Mouse (Mus musculus) liver, embryonic 12.5 days (tissue): ENCODE results near the gene Nucks1. TPM values are rescaled to one million over a fixed set of nuclear protein-coding genes. Genes with fewer than 3 reads are reported as not detected.

Experiments
- ATAC-seq: fragments of 200-750 bp; cut with Nextera tagmentation; 2 replicates; pipeline ENCODE4 v1.8.0; 2017; ENCODE audit warnings: moderate number of reproducible peaks, mild to moderate bottlenecking, moderate library complexity
- H3K27ac ChIP-seq: fragments of 300-500 bp; sonication (generic); 2 replicates; pipeline ENCODE4 v1.5.1; 2016; ENCODE audit warnings: mild to moderate bottlenecking
- H3K27me3 ChIP-seq: fragments of 300-500 bp; sonication (generic); replicated peaks from 2 replicates; pipeline ENCODE4 v1.6.1; 2016; ENCODE audit warnings: mild to moderate bottlenecking, moderate library complexity
- H3K36me3 ChIP-seq: fragments of 300-500 bp; sonication (generic); 2 replicates; pipeline ENCODE4 v1.6.1; 2016; ENCODE audit warnings: mild to moderate bottlenecking, moderate library complexity
- H3K4me1 ChIP-seq: fragments of 300-500 bp; sonication (generic); 2 replicates; pipeline ENCODE4 v1.6.1; 2016
- H3K4me2 ChIP-seq: fragments of 300-500 bp; sonication (generic); 2 replicates; pipeline ENCODE4 v1.6.1; 2016; ENCODE audit warnings: mild to moderate bottlenecking, moderate library complexity
- H3K4me3 ChIP-seq: fragments of 300-500 bp; sonication (generic); 2 replicates; pipeline ENCODE4 v1.5.1; 2016; ENCODE audit warnings: mild to moderate bottlenecking, moderate library complexity
- H3K9ac ChIP-seq: fragments of 300-500 bp; sonication (generic); 2 replicates; pipeline ENCODE4 v1.6.1; 2016; ENCODE audit warnings: mild to moderate bottlenecking, moderate library complexity
- H3K9me3 ChIP-seq: fragments of 300-500 bp; sonication (generic); replicated peaks from 2 replicates; pipeline ENCODE4 v1.6.1; 2016; ENCODE audit warnings: mild to moderate bottlenecking, moderate library complexity
- WGBS: fragments of 180-500 bp; shearing (Covaris S2); methylation state at CpG from one replicate; pipeline ENCODE4 v1.1.7; 2016; ENCODE audit not compliant: insufficient replicate concordance; 5-methylcytosine and 5-hydroxymethylcytosine counted together
- polyA plus RNA-seq: library from polyadenylated mRNA; unstranded; fragments of >200 nt; fragmentation: Nextera tagmentation; extraction: Ambion mirVana; gene quantifications from 2 replicates; pipeline ENCODE4 v1.2.1, GENCODE M21; 2016

Gene Nucks1
- polyA plus RNA-seq, 1 experiment from 2014 or later: 59.7 TPM

- 52% methylated on average over 5 of the region's 5 CpGs for WGBS
- H3K27me3 ChIP-seq: peaks cover 56% of the 10 kb centered on the region
- no peak overlapping the region for H3K4me3 ChIP-seq
- no peak overlapping the region for H3K27ac ChIP-seq
- peaks cover 54% of the 10 kb centered on the region for H3K4me1 ChIP-seq
- H3K9me3 ChIP-seq: no peaks in the 10 kb centered on the region
- H3K4me2 ChIP-seq: 0 out of 2 replicates have a peak overlapping the region, but pooled peaks have one; percentile 45
- no peak for ATAC-seq
- no peak overlapping the region for H3K9ac ChIP-seq
- H3K36me3 ChIP-seq: no peaks in the 10 kb centered on the region
Measured at GRCm38 (mm10) chr1:131970322-131970660, 60.0 kb downstream of the Nucks1 start.

GRCm38 (mm10) chr1:131970661-131971520 lies 60.6 kb downstream of the Nucks1 start:
- 12% methylated on average over 16 of the region's 16 CpGs for WGBS
- Histone ChIP-seq H3K27me3 (peaks cover 51% of the 10 kb centered on the region), H3K9me3 (no peaks in the 10 kb centered on the region), H3K9ac (no peak overlapping the region), H3K36me3 (no peaks in the 10 kb centered on the region), H3K4me1 (peaks cover 54% of the 10 kb centered on the region), H3K4me2 (peak overlapping the region; percentile 45), H3K27ac (peak overlapping the region; percentile 27; the same call in 1 of the 2 replicates), H3K4me3 (no peak overlapping the region)
- ATAC-seq: no peak

GRCm38 (mm10) chr1:131971771-131972497 lies 61.6 kb downstream of the Nucks1 start:
- H3K4me2 ChIP-seq: peak overlapping the region; percentile 7; the same call in 1 of the 2 replicates
- peak; percentile 55 for ATAC-seq

GRCm38 (mm10) chr1:131972498-131973334 lies 62.4 kb downstream of the Nucks1 start:
- WGBS: 38% methylated on average over 13 of the region's 13 CpGs
- H3K4me3 ChIP-seq: no peak overlapping the region
- no peak overlapping the region for H3K9ac ChIP-seq
- no peaks in the 10 kb centered on the region for H3K36me3 ChIP-seq
- H3K27me3 ChIP-seq: peaks cover 32% of the 10 kb centered on the region; the same call in 1 of the 2 replicates
- peak overlapping the region; percentile 7; the same call in 1 of the 2 replicates for H3K4me2 ChIP-seq
- H3K27ac ChIP-seq: peak overlapping the region; percentile 49
- H3K4me1 ChIP-seq: peaks cover 54% of the 10 kb centered on the region
- no peaks in the 10 kb centered on the region for H3K9me3 ChIP-seq
- no peak for ATAC-seq

More at GRCm38 (mm10) chr1:131971771-131972497, 61.6 kb downstream of the Nucks1 start:
- 36% methylated on average over 15 of the region's 15 CpGs for WGBS
- peak overlapping the region; percentile 49 for H3K27ac ChIP-seq
- H3K27me3 ChIP-seq: peaks cover 40% of the 10 kb centered on the region
- no peaks in the 10 kb centered on the region for H3K9me3 ChIP-seq
- H3K36me3 ChIP-seq: no peaks in the 10 kb centered on the region
- no peak overlapping the region for H3K4me3 ChIP-seq
- H3K4me1 ChIP-seq: peaks cover 54% of the 10 kb centered on the region
- no peak overlapping the region for H3K9ac ChIP-seq

- H3K4me3 ChIP-seq: no peak overlapping the region
- no peak overlapping the region for H3K27ac ChIP-seq
- peaks cover 54% of the 10 kb centered on the region for H3K4me1 ChIP-seq
- no peak overlapping the region for H3K9ac ChIP-seq
- H3K27me3 ChIP-seq: peaks cover 23% of the 10 kb centered on the region; the same call in 1 of the 2 replicates
- 64% methylated on average over 6 of the region's 6 CpGs for WGBS
- ATAC-seq: no peak
- no peaks in the 10 kb centered on the region for H3K9me3 ChIP-seq
- no peak overlapping the region for H3K4me2 ChIP-seq
- H3K36me3 ChIP-seq: no peaks in the 10 kb centered on the region
Measured at GRCm38 (mm10) chr1:131973991-131974390, 63.7 kb downstream of the Nucks1 start.

- H3K27ac ChIP-seq: no peak overlapping the region
- WGBS: 79% methylated on average over 5 of the region's 5 CpGs
- no peaks in the 10 kb centered on the region for H3K9me3 ChIP-seq
- peaks cover 32% of the 10 kb centered on the region for H3K4me1 ChIP-seq
- no peak overlapping the region for H3K4me2 ChIP-seq
- H3K36me3 ChIP-seq: no peaks in the 10 kb centered on the region
- H3K9ac ChIP-seq: no peak overlapping the region
- ATAC-seq: no peak
- H3K4me3 ChIP-seq: no peak overlapping the region
- peaks cover 9% of the 10 kb centered on the region; the same call in 1 of the 2 replicates for H3K27me3 ChIP-seq
Measured at GRCm38 (mm10) chr1:131976886-131977285, 66.6 kb downstream of the Nucks1 start.

- Histone ChIP-seq H3K4me3 (no peak overlapping the region), H3K27me3 (no peaks in the 10 kb centered on the region), H3K4me1 (no peaks in the 10 kb centered on the region), H3K36me3 (no peaks in the 10 kb centered on the region), H3K27ac (no peak overlapping the region), H3K9me3 (no peaks in the 10 kb centered on the region), H3K4me2 (no peak overlapping the region), H3K9ac (no peak overlapping the region)
- ATAC-seq: no peak
- WGBS: 28% methylated on average over 2 of the region's 2 CpGs
Measured at GRCm38 (mm10) chr1:131980471-131980870, 70.1 kb downstream of the Nucks1 start.

- no peaks in the 10 kb centered on the region for H3K36me3 ChIP-seq
- no peaks in the 10 kb centered on the region for H3K27me3 ChIP-seq
- no peak overlapping the region for H3K9ac ChIP-seq
- no peak overlapping the region for H3K4me2 ChIP-seq
- ATAC-seq: peak; percentile 55
- H3K9me3 ChIP-seq: no peaks in the 10 kb centered on the region
- WGBS: 43% methylated on average over 12 of the region's 12 CpGs
- H3K4me1 ChIP-seq: no peaks in the 10 kb centered on the region
- H3K27ac ChIP-seq: no peak overlapping the region
- no peak overlapping the region for H3K4me3 ChIP-seq
Measured at GRCm38 (mm10) chr1:131981378-131982013, 71.2 kb downstream of the Nucks1 start.

GRCm38 (mm10) chr1:131982907-131983306 lies 72.6 kb downstream of the Nucks1 start:
- Histone ChIP-seq H3K9ac (no peak overlapping the region), H3K4me2 (no peak overlapping the region), H3K9me3 (no peaks in the 10 kb centered on the region), H3K27me3 (no peaks in the 10 kb centered on the region), H3K4me1 (no peaks in the 10 kb centered on the region), H3K27ac (no peak overlapping the region), H3K36me3 (no peaks in the 10 kb centered on the region), H3K4me3 (no peak overlapping the region)
- ATAC-seq: peak; percentile 38; the same call in 1 of the 2 replicates
- WGBS: 9% methylated on average over 5 of the region's 5 CpGs

- Histone ChIP-seq H3K4me3 (no peak overlapping the region), H3K4me1 (no peaks in the 10 kb centered on the region), H3K27ac (no peak overlapping the region), H3K9me3 (no peaks in the 10 kb centered on the region), H3K9ac (no peak overlapping the region), H3K27me3 (no peaks in the 10 kb centered on the region), H3K36me3 (no peaks in the 10 kb centered on the region), H3K4me2 (no peak overlapping the region)
- no peak for ATAC-seq
- WGBS: 62% methylated on average over 2 of the region's 2 CpGs
Measured at GRCm38 (mm10) chr1:131983806-131984205, 73.5 kb downstream of the Nucks1 start.
